Mouse (Mus musculus) layer of hippocampus, postnatal 36 days (tissue): ENCODE results near the gene Zfp367. TPM values are rescaled to one million over a fixed set of nuclear protein-coding genes. Genes with fewer than 3 reads are reported as not detected.

Source experiments
- DNase-seq, 2 experiments: peaks; one replicate each; pipeline ENCODE4 v3.0.0; 2022
- total RNA-seq, 2 experiments: library from RNA; stranded (reverse); gene quantifications; 2 replicates each; pipeline ENCODE4 v1.2.3; 2021

The Zfp367 gene
- total RNA-seq, 2 experiments from 2014 or later, result 12.1 to 16.5 TPM

- no peak for DNase-seq
These were observed 62.7 kb downstream of the Zfp367 start for GRCm38 (mm10) chr13:64090278-64090677.

DNA sequence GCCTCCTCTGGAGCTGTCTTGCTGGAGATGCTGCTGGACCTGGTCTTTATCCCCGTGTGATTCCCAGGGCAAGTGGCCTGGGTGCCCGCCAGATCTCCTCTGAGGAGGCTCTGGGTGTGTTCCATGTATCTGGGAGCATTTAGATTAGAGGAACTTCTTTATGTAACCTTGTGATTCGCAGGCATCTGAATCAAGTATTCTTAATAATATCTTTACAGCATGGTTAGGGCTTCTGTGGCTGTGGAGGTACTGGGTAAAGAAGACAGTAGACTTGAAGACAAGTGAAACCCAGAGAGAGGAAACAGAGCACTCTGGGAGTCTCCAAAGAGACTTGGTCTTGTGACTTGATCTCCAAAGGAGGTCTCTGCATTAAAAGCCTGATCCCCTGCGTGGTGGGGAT, 63.9 kb downstream of the Zfp367 start, which contains the start of gene Hsd17b3:
Gene Hsd17b3 (minus strand): TSS at position 101 of the 400 bp plus-strand sequence.
- DNase-seq, result no peak

DNA sequence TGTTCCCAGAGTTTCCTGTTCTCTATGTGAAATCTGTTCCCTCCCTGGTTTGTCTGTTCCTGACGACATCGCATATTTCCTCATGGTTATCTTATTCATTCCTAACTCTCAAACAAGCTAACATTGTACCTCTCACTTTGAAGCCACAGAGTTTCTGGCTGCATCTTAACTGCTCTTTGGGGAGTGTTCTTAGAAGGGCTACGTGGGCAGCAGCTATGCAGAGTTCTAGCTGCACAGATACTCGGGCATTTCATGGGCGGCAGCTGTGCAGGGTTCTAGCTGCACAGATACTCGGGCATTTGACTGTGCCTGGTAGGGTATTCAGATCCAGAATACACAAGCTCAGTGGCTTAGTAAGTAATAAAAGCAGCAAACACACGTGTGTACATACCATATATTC, 64.9 kb downstream of the Zfp367 start:
- no peak for DNase-seq

GRCm38 (mm10) chr13:64086036-64086435, 67.0 kb downstream of the Zfp367 start:
- no peak for DNase-seq

GRCm38 (mm10) chr13:64083331-64083730, 69.7 kb downstream of the Zfp367 start:
- DNase-seq, result no peak

Other genes with a start within 250 kb of the Zfp367 start
- not detected for gene Hsd17b3, start 64.0 kb downstream of the Zfp367 start, total RNA-seq
- gene Slc35d2, start 23.8 kb downstream of the Zfp367 start, total RNA-seq, result under 1 TPM; 0.43 to 0.55 TPM
- gene Habp4, start 8.6 kb upstream of the Zfp367 start, total RNA-seq, result 100 to 1,000 TPM; 143 to 146 TPM
- gene Cdc14b, start 122.1 kb upstream of the Zfp367 start, total RNA-seq, result 10 to 100 TPM in 1 of 2 experiments, 1 to 10 TPM in 1; 8.8 to 10.2 TPM
- gene Aaed1, start 159.5 kb upstream of the Zfp367 start, total RNA-seq, result 10 to 100 TPM; 16.6 to 19.7 TPM
- 100 to 1,000 TPM; 108 to 112 TPM for gene Ctsl, start 217.7 kb upstream of the Zfp367 start, total RNA-seq